Mouse (Mus musculus) gastrocnemius, postnatal 4 days (tissue): ENCODE data around the gene Tcn2. TPM values are rescaled to one million over a fixed set of nuclear protein-coding genes. Genes with fewer than 3 reads are reported as not detected.

Source experiments
- DNase-seq, 2 experiments: peaks; one replicate each; pipeline ENCODE4 v3.0.0; 2021 to 2022; ENCODE audit warnings: low spot score in 2 of 2, mixed read lengths in 2 of 2
- long read RNA-seq, 2 experiments: library from polyadenylated mRNA; stranded (forward); transcript quantifications; one replicate each; pipeline ENCODE4 v2.0.0; 2021
- total RNA-seq, 2 experiments: library from RNA; stranded (reverse); gene quantifications; 2 replicates each; pipeline ENCODE4 v1.2.3; 2021

The Tcn2 gene
- 10 to 100 TPM; 25.2 to 32.3 TPM for total RNA-seq
- long read RNA-seq, experiment 1, transcript Tcn2-207 (10 exons, 2,027 nt), result major isoform, 11 of 35 reads
- long read RNA-seq, experiment 1, transcript Tcn2-203 (10 exons, 1,949 nt), result minor isoform, 7 of 35 reads
- long read RNA-seq, experiment 1, partial matches to known transcripts, result 4 of 35 reads
- long read RNA-seq, experiment 1, other reads (novel, unspliced or antisense), result 10 of 35 reads
- long read RNA-seq, experiment 2, transcript Tcn2-203 (10 exons, 1,949 nt), result major isoform, 13 of 44 reads
- long read RNA-seq, experiment 2, transcript Tcn2-207 (10 exons, 2,027 nt), result minor isoform, 12 of 44 reads
- long read RNA-seq, experiment 2, partial matches to known transcripts, result 5 of 44 reads
- long read RNA-seq, experiment 2, other reads (novel, unspliced or antisense), result 10 of 44 reads

GRCm38 (mm10) chr11:3931511-3932211 lies at the start of gene Tcn2:
Tcn2 (minus strand) TSS chr11:3932159.
- peak; percentile 50 to 84 for DNase-seq

GRCm38 (mm10) chr11:3981536-3981935 lies 49.6 kb upstream of the Tcn2 start:
- DNase-seq, result no peak

DNA sequence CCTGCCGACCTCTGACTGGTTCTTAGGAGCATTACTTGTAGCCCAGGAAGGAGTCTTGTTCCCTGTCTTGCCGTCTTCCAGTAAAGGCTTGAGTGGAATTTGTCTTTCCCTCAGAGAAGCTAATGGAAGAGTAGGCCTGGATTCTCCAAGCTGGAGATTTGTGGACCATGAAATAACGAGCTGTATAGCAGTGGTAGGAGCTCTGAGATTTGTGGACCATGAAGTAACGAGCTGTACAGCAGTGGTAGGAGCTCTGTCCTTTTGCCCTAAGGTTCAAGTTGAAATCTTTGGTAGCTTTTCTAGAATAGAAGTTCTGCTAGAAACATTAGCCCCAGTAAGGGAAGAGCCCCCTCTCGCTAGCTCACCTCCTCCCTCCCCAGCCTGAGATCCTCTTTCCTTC lies 46.5 kb upstream of the Tcn2 start:
- no peak for DNase-seq

DNA sequence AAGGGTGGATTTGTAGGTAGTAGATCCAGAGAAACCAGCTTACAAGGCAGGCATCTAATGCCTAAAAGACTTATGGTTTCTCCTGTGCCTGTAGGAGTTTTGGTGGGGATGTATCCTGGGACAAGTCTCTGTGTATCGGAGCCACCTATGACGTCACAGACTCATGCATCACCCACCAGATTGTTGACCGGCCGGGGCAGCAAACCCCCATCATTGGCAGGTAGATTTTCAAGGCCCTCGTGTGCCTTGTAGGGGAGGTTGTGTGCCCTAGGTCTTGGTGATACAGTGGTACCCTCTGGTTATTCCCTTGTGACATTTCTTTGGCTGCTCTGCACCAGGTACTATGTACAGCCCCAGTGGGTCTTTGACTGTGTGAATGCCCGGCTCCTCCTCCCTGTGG lies 44.7 kb upstream of the Tcn2 start, which contains the start of gene 4930556J24Rik:
Gene 4930556J24Rik (minus strand): TSS at position 101 of the 400 bp plus-strand sequence.
- no peak for DNase-seq

DNA sequence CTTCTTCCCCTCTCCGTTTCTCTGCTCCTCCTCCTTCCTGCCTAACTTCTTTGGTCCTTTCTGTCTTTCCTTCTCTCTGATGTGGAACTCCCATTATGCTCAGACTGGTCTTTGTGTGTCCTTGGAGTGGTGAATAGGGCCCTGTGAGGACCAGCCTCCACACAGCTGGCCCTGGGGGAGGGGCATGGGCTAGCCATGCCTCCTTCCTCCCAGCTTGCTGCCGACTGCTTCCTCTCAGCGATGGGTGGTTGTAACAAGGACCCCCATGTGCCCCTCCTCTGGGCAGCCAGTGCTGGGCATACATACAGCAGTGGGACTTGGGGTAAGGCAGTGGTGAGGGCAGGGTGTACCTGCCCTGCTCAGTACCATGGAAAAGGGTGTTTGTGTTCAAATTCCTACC lies 42.4 kb upstream of the Tcn2 start:
- no peak for DNase-seq

- no peak for DNase-seq
Measured at GRCm38 (mm10) chr11:3973081-3973480, 41.1 kb upstream of the Tcn2 start.

- DNase-seq, result no peak
Measured at GRCm38 (mm10) chr11:3970361-3970760, 38.4 kb upstream of the Tcn2 start.

DNA sequence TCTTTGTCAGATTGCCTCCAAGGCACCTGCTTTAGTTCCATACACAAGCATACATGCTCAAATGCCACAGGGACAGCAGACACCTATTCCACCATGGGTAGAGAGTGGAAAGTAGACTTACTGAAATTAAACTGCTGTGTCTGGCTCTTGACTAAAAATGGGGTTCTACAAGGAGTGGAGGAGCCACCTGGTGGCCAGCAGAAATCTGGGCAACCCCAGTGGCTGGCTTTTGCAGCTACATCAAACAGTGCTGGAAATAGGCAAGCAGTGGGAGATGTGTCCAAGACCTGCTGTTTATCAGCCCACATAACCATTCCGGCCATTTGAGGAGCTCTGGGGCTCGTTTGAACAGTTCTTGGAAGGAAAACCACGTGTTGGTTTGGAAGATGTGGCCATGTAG lies 37.9 kb upstream of the Tcn2 start:
- no peak for DNase-seq

GRCm38 (mm10) chr11:3964416-3965172 lies 32.6 kb upstream of the Tcn2 start:
- DNase-seq, result peak in 1 of 2 experiments; percentile 4

DNA sequence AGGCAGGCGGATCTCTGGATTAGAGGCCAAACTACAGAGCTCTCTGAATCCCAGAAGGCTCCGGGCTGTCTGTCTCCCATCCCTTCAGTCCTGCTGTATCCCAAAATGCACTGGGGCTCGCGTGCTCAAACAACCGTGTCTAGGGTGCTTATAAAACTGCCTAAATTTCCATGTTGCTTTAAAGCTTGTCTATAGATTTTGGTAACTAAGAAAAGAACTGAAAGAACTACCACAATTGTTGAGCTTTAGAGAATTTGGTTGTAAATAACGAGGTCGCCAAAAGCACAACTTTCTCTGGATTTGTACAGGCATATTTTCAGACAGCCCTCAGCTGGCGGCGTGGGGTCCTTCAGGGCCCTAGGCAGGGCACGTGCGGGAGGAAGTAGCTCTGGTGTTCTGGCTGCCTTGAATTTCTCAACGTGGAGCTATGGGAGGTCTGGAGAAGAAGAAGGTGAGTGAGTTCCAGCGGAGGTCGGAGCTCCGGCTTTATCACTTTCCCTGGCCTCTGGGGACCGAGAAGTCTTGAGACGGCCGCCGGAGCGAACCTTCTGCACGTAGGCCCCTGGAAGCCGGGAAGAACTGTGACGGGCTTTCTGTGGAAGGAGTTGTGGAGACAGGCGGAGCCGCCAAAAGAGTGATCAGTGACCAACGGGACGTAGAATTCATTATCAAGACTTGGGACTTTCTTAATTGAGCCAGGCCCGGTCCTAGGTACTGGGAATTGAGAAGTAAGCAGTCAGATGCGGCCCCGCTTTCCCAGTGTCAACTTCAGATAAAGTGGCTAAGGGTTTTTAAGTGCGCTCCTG lies 31.9 kb upstream of the Tcn2 start, which contains the start of gene Pes1:
Gene Pes1 (plus strand): TSS at position 366 of the 806 bp plus-strand sequence.
- DNase-seq, result peak; percentile 31 to 74

- no peak for DNase-seq
Measured at GRCm38 (mm10) chr11:3963155-3963554, 31.2 kb upstream of the Tcn2 start.

DNA sequence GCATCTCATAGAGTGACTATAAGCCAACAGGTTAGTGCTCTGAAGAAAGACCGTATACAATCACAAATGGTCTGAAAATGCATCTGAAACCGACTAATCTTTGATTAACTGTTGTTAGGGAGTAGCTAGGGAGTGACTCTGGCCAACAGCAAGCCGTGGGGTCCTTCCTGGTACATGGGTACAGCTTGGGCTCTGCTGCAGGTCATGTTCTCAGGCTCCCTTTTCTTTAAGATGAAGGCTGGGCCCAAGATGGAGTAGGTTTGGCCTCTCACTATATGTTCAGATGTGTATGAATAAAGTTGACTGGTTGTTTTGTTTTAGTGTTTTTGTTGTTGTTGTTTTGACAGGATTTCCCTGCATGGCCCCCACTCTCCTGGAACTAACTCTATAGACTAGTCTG lies 29.8 kb upstream of the Tcn2 start:
- DNase-seq, result peak in 1 of 2 experiments; percentile 7

DNA sequence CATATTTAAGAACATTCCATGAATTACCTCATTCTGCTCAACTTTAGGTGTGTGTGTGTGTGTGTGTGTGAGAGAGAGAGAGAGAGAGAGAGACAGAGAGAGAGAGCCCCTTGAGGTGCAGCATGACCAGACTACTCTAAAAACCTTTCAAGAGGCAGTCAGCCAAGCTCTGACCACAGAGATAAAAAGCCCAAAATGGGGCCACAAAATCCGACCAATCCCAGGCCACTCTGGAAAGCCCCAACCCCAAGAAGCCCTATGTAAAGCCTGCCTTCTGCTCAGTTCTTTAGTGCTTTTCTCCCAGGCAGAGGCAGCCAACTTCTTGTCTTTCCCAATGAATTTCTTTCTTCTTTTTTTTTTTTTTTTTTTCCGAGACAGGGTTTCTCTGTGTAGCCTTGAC lies 28.9 kb upstream of the Tcn2 start:
- peak in 1 of 2 experiments; percentile 1 for DNase-seq

- peak in 1 of 2 experiments; percentile 4 for DNase-seq
Measured at GRCm38 (mm10) chr11:3955371-3955770, 23.4 kb upstream of the Tcn2 start.

GRCm38 (mm10) chr11:3954876-3955275 lies 22.9 kb upstream of the Tcn2 start:
- peak in 1 of 2 experiments; percentile 4 for DNase-seq

GRCm38 (mm10) chr11:3946386-3946785 lies 14.4 kb upstream of the Tcn2 start:
- no peak for DNase-seq

DNA sequence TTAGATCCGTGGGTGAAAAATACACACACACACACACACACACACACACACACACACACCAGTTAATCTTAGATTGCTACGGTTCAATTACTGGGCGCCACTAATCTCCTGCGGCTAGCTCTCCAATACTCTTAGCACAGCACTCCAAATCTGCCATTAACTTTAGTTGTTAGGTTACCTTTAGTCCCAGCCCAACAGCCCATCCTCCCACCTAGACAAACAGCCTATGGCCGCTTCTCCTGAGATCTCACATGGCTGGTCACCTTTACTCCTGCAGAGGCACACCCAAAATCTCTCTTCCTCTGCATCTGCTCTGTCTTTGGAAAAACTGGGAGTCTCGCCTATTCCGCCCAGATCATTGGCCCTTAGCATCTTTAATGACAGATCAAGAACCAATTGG lies 9.4 kb upstream of the Tcn2 start:
- peak in 1 of 2 experiments; percentile 2 for DNase-seq

DNA sequence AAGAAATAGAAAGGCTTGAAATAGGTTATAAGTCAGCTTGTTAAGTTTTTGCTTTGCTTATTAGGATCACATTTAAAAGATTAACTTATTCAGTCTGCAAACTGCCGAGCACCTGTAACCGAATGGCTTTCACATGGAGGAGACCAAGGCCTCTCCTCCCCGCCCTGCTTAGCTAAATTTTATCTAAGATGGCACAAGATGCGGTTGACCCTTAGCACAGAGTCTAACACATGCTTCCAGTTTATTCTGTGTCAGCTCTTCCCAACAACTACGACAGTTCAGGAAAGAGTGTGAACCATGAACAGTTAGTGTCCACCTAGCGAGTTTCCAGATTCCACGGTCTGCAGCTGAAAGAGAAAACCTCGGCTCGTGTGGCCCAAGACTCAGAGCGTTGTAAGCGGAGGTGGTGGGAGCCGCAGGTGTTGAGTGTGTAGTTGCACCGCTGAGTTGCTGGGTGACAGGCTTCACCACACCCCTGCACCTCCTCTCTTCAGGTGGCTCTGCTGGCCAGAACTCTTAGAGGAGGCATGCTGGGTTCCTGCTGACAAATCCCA lies 5.4 kb upstream of the Tcn2 start:
- no peak for DNase-seq

DNA sequence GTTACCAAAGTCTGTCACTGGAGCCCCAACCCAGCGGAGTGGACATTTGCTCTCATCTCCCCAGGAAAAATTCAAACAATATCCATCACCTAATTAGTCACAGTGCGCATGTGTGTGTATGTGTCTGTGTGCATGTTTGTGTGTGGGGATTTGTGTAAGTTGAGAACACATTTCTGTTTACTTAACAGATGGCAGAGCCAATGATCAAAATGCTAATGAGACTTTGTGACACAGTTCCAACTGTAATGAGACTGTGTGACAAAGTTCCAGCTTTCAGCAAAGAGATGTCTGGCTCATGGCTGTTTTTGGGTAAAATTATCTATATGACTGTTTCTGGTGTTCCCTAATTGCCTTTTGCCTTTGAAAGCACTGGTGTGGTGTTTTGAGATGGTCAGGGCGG lies 4.4 kb upstream of the Tcn2 start:
- no peak for DNase-seq

DNA sequence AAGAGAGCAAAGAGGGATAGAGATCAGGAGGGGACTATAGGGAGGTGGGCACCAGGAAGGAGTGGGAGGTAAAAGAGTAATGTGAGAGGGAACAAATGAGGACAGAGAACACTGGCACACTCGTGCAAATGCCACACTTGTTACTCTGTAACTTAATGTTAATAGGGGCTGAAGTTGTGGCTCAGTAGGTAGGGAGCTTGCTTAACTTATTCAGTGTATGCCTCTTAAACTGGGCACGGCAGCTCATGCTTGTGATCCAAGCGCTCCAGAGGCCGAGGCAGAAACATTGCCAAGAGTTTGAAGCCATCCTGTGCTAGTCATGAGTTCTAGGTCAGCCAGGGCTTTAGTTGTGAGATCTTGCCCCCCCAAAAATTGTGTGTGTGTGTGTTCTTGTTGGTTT lies 3.2 kb upstream of the Tcn2 start:
- peak in 1 of 2 experiments; percentile 3 for DNase-seq
